Mouse (Mus musculus) lung, postnatal 0 days (tissue): ENCODE measurements around the gene Ehbp1. TPM values are rescaled to one million over a fixed set of nuclear protein-coding genes. Genes with fewer than 3 reads are reported as not detected.

ENCODE experiments used
- ATAC-seq: fragments of 200-750 bp; cut with Nextera tagmentation; 2 replicates; pipeline ENCODE4 v1.8.0; 2017; ENCODE audit warnings: moderate library complexity
- DNase-seq: peaks from one replicate; pipeline ENCODE4 v3.0.0-alpha.2; 2016; ENCODE audit warnings: low spot score
- H3K27ac ChIP-seq: fragments of 300-500 bp; sonication (generic); 2 replicates; pipeline ENCODE4 v1.5.1; 2014; ENCODE audit warnings: antibody characterized with exemption, mild to moderate bottlenecking, low read length, mixed read lengths
- H3K27me3 ChIP-seq: fragments of 300-500 bp; sonication (generic); replicated peaks from 2 replicates; pipeline ENCODE4 v1.6.1; 2014; ENCODE audit warnings: low read length, mixed read lengths; ENCODE audit not compliant: insufficient read depth
- H3K36me3 ChIP-seq: fragments of 300-500 bp; sonication (generic); 2 replicates; pipeline ENCODE4 v1.6.1; 2014; ENCODE audit warnings: low read length, mixed read lengths; ENCODE audit not compliant: insufficient read depth
- H3K4me1 ChIP-seq: fragments of 300-500 bp; sonication (generic); 2 replicates; pipeline ENCODE4 v1.6.1; 2014; ENCODE audit warnings: antibody characterized with exemption, low read depth, low read length, mixed read lengths; ENCODE audit not compliant: insufficient read depth
- H3K4me2 ChIP-seq: fragments of 300-500 bp; sonication (generic); replicated peaks from 2 replicates; pipeline ENCODE4 v1.6.1; 2014; ENCODE audit warnings: low read depth, mild to moderate bottlenecking, low read length, moderate library complexity, mixed read lengths
- H3K4me3 ChIP-seq: fragments of 300-500 bp; sonication (generic); 2 replicates; pipeline ENCODE4 v1.5.1; 2014; ENCODE audit warnings: low read depth, low read length
- H3K9ac ChIP-seq: fragments of 300-500 bp; sonication (generic); replicated peaks from 2 replicates; pipeline ENCODE4 v1.6.1; 2014; ENCODE audit warnings: low read depth, mild to moderate bottlenecking
- H3K9me3 ChIP-seq: fragments of 300-500 bp; sonication (generic); 2 replicates; pipeline ENCODE4 v1.6.1; 2016; ENCODE audit warnings: low read length, mixed read lengths
- CTCF ChIP-seq: IDR thresholded peaks from 2 replicates; pipeline ENCODE4 v1.5.1; 2016; ENCODE audit warnings: antibody characterized with exemption, mild to moderate bottlenecking
- EP300 ChIP-seq: IDR thresholded peaks from 2 replicates; pipeline ENCODE4 v1.6.1; 2016; ENCODE audit warnings: antibody characterized with exemption, mild to moderate bottlenecking, control low read depth
- WGBS: fragments of 180-500 bp; shearing (Covaris S2); extraction: QIAGEN DNeasy Blood & Tissue Kit; methylation state at CpG from one replicate; pipeline ENCODE4 v1.1.7; 2014; 5-methylcytosine and 5-hydroxymethylcytosine counted together
- polyA plus RNA-seq: library from polyadenylated mRNA; unstranded; fragments of >200 nt; fragmentation: Nextera tagmentation; extraction: Ambion mirVana; gene quantifications from 2 replicates; pipeline ENCODE4 v1.2.1, GENCODE M21; 2015

Gene Ehbp1
- polyA plus RNA-seq, 1 experiment from 2014 or later, result 5.1 TPM

GRCm38 (mm10) chr11:22247069-22247468 is 95.0 kb downstream of the Ehbp1 start:
- no peaks in the 10 kb centered on the region for H3K27me3 ChIP-seq
- TF ChIP-seq EP300 (no peak), CTCF (no peak)
- no peak overlapping the region for H3K4me2 ChIP-seq
- H3K27ac ChIP-seq, result no peak overlapping the region
- ATAC-seq (no peak), DNase-seq (no peak)
- H3K9ac ChIP-seq, result no peak overlapping the region
- H3K36me3 ChIP-seq, result no peaks in the 10 kb centered on the region
- no peaks in the 10 kb centered on the region for H3K9me3 ChIP-seq
- no peaks in the 10 kb centered on the region for H3K4me1 ChIP-seq
- H3K4me3 ChIP-seq, result no peak overlapping the region

- H3K9me3 ChIP-seq, result no peaks in the 10 kb centered on the region
- no peak for ATAC-seq
- 84% methylated on average over 5 of the region's 5 CpGs for WGBS
- H3K36me3 ChIP-seq, result no peaks in the 10 kb centered on the region
- no peak overlapping the region for H3K9ac ChIP-seq
- no peak overlapping the region for H3K27ac ChIP-seq
- no peaks in the 10 kb centered on the region for H3K27me3 ChIP-seq
- H3K4me1 ChIP-seq, result no peaks in the 10 kb centered on the region
- DNase-seq, result no peak
- no peak overlapping the region for H3K4me2 ChIP-seq
- H3K4me3 ChIP-seq, result no peak overlapping the region
- TF ChIP-seq CTCF (no peak), EP300 (no peak)
Observed at GRCm38 (mm10) chr11:22235558-22235957, 106.5 kb downstream of the Ehbp1 start.

GRCm38 (mm10) chr11:22234739-22235138 is 107.4 kb downstream of the Ehbp1 start:
- ATAC-seq (peak; percentile 43; the same call in 1 of the 2 replicates), DNase-seq (peak; percentile 25)
- Histone ChIP-seq H3K9ac (no peak overlapping the region), H3K4me2 (no peak overlapping the region), H3K4me3 (no peak overlapping the region), H3K36me3 (no peaks in the 10 kb centered on the region), H3K4me1 (no peaks in the 10 kb centered on the region), H3K27me3 (no peaks in the 10 kb centered on the region), H3K9me3 (no peaks in the 10 kb centered on the region), H3K27ac (no peak overlapping the region)
- TF ChIP-seq EP300, result no peak
- TF ChIP-seq CTCF, result peak; percentile 61
- WGBS, result 76% methylated on average over 1 of the region's 1 CpGs

- TF ChIP-seq EP300 (no peak), CTCF (no peak)
- Histone ChIP-seq H3K9me3 (no peaks in the 10 kb centered on the region), H3K36me3 (no peaks in the 10 kb centered on the region), H3K4me1 (no peaks in the 10 kb centered on the region), H3K9ac (no peak overlapping the region), H3K4me3 (no peak overlapping the region), H3K4me2 (no peak overlapping the region), H3K27ac (no peak overlapping the region), H3K27me3 (no peaks in the 10 kb centered on the region)
- DNase-seq (no peak), ATAC-seq (no peak)
- WGBS, result 59% methylated on average over 6 of the region's 6 CpGs
Observed at GRCm38 (mm10) chr11:22230906-22231305, 111.2 kb downstream of the Ehbp1 start.

- peak; percentile 68 for DNase-seq
- no peak for TF ChIP-seq EP300
- peak; percentile 76 for TF ChIP-seq CTCF
- no peak for ATAC-seq
Observed at GRCm38 (mm10) chr11:22225619-22226018, 116.5 kb downstream of the Ehbp1 start.

GRCm38 (mm10) chr11:22218222-22218621 is 123.9 kb downstream of the Ehbp1 start:
- Histone ChIP-seq H3K9ac (no peak overlapping the region), H3K27ac (no peak overlapping the region), H3K27me3 (no peaks in the 10 kb centered on the region), H3K36me3 (no peaks in the 10 kb centered on the region), H3K4me1 (no peaks in the 10 kb centered on the region), H3K9me3 (no peaks in the 10 kb centered on the region), H3K4me3 (no peak overlapping the region), H3K4me2 (no peak overlapping the region)
- no peak for ATAC-seq
- no peak for TF ChIP-seq EP300
- TF ChIP-seq CTCF, result no peak
- DNase-seq, result no peak
- WGBS, result 82% methylated on average over 2 of the region's 2 CpGs

More at GRCm38 (mm10) chr11:22225619-22226018, 116.5 kb downstream of the Ehbp1 start:
- Histone ChIP-seq H3K4me1 (no peaks in the 10 kb centered on the region), H3K27me3 (no peaks in the 10 kb centered on the region), H3K36me3 (no peaks in the 10 kb centered on the region), H3K4me3 (no peak overlapping the region), H3K9me3 (no peaks in the 10 kb centered on the region), H3K4me2 (no peak overlapping the region), H3K27ac (no peak overlapping the region), H3K9ac (no peak overlapping the region)
- WGBS, result 39% methylated on average over 2 of the region's 2 CpGs

GRCm38 (mm10) chr11:22216941-22217340 is 125.2 kb downstream of the Ehbp1 start:
- TF ChIP-seq CTCF (no peak), EP300 (no peak)
- DNase-seq (no peak), ATAC-seq (no peak)
- Histone ChIP-seq H3K27ac (no peak overlapping the region), H3K36me3 (no peaks in the 10 kb centered on the region), H3K4me1 (no peaks in the 10 kb centered on the region), H3K4me3 (no peak overlapping the region), H3K9me3 (no peaks in the 10 kb centered on the region), H3K9ac (no peak overlapping the region), H3K27me3 (no peaks in the 10 kb centered on the region), H3K4me2 (no peak overlapping the region)
- WGBS, result 91% methylated on average over 7 of the region's 7 CpGs
